Mouse (Mus musculus) splenic B cell, adult 2 months (primary cell): ENCODE results near the gene Lypd8.

Experiments used
- DNase-seq: peaks from one replicate; pipeline ENCODE4 v3.0.0-alpha.2; 2011; ENCODE audit warnings: low read depth, low spot score
- H3K27me3 ChIP-seq: 2 replicates; pipeline ENCODE4 v1.6.1; 2012; ENCODE audit warnings: mild to moderate bottlenecking, low read length, moderate library complexity, mixed read lengths; ENCODE audit not compliant: control insufficient read depth, poor library complexity, insufficient read depth, severe bottlenecking
- H3K36me3 ChIP-seq: 2 replicates; pipeline ENCODE4 v1.6.1; 2012; ENCODE audit warnings: mild to moderate bottlenecking, low read length, moderate library complexity, mixed read lengths; ENCODE audit not compliant: control insufficient read depth, poor library complexity, insufficient read depth, severe bottlenecking

Gene Lypd8

GRCm38 (mm10) chr11:58378763-58379278 lies at the start of gene Lypd8:
Lypd8 (plus strand) TSS chr11:58379043.
- DNase-seq, result no peak
- no peaks in the 10 kb centered on the region for H3K27me3 ChIP-seq
- no peaks in the 10 kb centered on the region for H3K36me3 ChIP-seq

DNA sequence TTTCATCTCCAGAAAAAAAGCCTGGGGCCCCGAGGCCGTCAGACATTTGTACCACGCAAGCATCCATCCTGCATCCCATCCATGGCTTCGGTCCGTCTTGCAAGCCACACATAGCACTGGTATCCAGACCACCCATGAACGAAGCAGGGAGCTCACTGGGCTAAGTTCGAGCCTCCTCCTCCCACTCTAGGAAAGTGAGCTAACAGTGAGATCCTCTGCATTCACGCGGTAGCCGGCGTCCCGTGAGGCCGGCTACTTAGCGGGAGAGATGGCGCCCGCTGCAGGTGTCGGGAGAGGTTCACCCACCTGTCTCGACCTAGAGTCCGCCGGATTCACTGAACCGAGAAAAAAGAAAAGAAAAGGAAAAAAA lies 49.0 kb upstream of the Lypd8 start:
- DNase-seq, result no peak
- H3K27me3 ChIP-seq, result no peaks in the 10 kb centered on the region
- H3K36me3 ChIP-seq, result no peaks in the 10 kb centered on the region

GRCm38 (mm10) chr11:58330276-58331148 lies 48.3 kb upstream of the Lypd8 start, which contains the start of the genes Zfp672 and Sh3bp5l:
Zfp672 (minus strand) TSS chr11:58330339.
Sh3bp5l (plus strand) TSS chr11:58330724.
- Histone ChIP-seq H3K36me3 (no peaks in the 10 kb centered on the region), H3K27me3 (no peaks in the 10 kb centered on the region)
- peak; percentile 94 for DNase-seq

DNA sequence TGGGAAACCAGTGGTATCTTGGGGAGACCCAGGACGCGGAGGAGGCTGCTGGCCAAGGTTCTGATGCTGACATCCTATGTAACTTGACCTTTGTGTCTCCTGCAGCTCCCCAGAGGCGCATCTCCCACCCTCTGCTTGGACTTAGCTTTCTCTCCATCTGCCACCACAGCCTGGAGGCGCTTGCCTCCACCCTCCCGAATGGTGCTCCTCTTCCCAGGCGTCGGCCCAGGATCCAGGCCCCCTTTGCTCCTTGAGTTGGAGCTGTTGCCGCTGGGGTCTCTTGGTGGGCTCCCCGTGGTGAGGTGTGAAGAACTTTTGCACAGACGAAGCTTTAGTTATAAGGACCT lies 47.7 kb upstream of the Lypd8 start:
- Histone ChIP-seq H3K36me3 (no peaks in the 10 kb centered on the region), H3K27me3 (no peaks in the 10 kb centered on the region)
- DNase-seq, result no peak

DNA sequence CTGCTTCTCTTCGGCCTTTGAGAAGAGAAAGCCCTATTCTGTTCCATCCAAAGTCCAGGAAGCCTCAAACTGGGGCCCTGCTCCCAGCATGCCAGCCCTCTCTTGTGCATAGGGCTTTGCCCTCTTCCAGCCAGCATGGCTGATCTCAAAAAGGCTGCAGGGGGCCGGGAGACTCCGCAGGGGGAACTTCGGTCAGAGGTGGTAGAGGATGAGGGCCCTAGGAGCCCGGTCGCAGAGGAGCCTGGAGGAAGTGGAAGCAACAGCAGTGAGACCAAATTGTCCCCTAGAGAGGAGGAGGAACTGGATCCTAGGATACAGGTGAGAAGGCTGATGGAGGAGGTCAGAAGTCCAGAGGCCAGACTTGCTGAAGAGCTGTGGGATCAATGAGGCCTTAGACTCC lies 47.3 kb upstream of the Lypd8 start:
- DNase-seq, result no peak
- no peaks in the 10 kb centered on the region for H3K36me3 ChIP-seq
- no peaks in the 10 kb centered on the region for H3K27me3 ChIP-seq

DNA sequence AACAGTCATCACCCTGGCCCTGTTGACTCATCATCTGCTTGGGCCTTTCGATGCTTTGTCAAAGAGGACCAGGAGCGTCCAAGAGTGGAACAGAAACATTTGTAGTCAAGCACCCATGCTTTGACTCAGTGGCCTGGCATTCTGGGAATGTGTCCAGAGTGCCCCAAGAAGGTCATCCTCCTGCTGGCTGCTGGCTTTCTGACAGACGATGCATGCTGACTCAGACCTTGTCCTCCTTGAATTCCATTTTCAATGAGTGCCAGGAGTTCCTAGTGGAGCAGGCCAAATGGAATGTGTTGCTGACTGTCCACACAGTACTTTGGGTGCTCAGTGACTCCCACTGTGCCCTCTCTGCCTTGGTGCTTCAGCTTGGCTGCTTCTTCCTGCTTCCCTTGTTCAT lies 44.1 kb upstream of the Lypd8 start:
- DNase-seq, result no peak
- peaks cover 6% of the 10 kb centered on the region for H3K36me3 ChIP-seq
- H3K27me3 ChIP-seq, result no peaks in the 10 kb centered on the region

DNA sequence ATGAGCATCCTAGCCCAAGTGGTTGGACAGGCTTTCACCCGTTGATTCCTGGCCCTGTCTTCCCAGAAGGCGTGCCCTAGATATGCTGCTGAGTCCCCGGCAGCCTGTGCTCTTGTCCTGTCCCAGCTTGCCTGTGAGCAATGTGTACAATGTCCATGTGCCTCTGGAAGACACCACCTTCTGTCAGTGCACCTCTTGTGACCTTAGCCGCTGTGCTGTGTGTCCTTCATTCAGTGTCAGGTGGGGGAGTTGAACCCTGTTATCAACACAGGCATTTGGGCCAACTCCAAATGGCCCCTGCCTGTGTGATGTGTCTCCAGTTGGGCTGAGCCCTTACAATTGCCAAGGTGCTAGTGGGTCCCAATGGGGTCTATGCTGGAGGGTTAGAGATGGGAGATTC lies 32.1 kb upstream of the Lypd8 start:
- H3K36me3 ChIP-seq, result peaks cover 3% of the 10 kb centered on the region
- DNase-seq, result no peak
- H3K27me3 ChIP-seq, result no peaks in the 10 kb centered on the region

DNA sequence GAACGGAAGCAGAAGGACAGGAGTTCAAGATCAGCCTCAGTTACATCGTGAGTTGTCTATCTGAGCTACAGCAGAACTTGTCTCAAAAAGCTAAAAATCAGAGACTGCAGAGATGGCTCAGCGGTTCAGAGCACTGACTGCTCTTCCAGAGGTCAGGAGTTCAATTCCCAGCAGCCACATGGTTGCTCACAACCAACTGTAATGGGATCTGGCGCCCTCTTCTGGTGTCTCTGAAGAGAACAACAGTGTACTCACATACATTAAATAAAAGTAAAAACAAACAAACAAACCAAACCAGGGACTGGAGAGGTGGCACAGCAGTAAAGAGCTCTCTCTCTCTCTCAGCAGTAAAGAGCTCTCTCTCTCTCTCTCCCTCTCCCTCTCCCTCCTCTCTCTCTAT lies 28.2 kb upstream of the Lypd8 start:
- H3K36me3 ChIP-seq, result peaks cover 2% of the 10 kb centered on the region
- no peaks in the 10 kb centered on the region for H3K27me3 ChIP-seq
- peak; percentile 35 for DNase-seq

DNA sequence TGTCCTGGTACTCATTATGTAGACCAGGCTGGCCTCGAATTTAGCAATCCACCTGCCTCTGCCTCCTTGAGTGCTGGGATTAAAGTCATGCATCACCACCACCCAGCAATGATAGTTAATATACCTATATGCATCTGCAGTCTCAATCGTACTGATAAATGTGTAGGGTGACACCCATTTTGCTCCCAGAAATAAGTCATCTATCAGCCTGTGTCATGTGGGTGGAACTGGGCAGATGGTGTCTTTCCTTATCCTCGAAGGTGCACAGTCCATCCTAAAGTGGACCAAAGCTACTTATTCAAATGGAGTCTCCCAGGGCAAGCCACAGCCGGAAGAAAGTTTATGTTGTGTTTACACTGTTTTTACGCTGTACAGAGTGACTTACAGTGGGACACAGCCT lies 27.7 kb upstream of the Lypd8 start:
- no peaks in the 10 kb centered on the region for H3K27me3 ChIP-seq
- DNase-seq, result no peak
- H3K36me3 ChIP-seq, result 0 out of 2 replicates have a peak, but pooled peaks cover 1% of the 10 kb centered on the region

GRCm38 (mm10) chr11:58352681-58353548 lies 25.9 kb upstream of the Lypd8 start:
- peak; percentile 13 for DNase-seq

GRCm38 (mm10) chr11:58353709-58354108 lies 25.1 kb upstream of the Lypd8 start:
- H3K36me3 ChIP-seq, result 0 out of 2 replicates have a peak, but pooled peaks cover 1% of the 10 kb centered on the region
- no peak for DNase-seq
- H3K27me3 ChIP-seq, result no peaks in the 10 kb centered on the region

More at GRCm38 (mm10) chr11:58352681-58353548, 25.9 kb upstream of the Lypd8 start:
- 0 out of 2 replicates have a peak, but pooled peaks cover 1% of the 10 kb centered on the region for H3K36me3 ChIP-seq
- H3K27me3 ChIP-seq, result no peaks in the 10 kb centered on the region

- Histone ChIP-seq H3K36me3 (no peaks in the 10 kb centered on the region), H3K27me3 (no peaks in the 10 kb centered on the region)
- DNase-seq, result no peak
These were observed 24.4 kb upstream of the Lypd8 start for GRCm38 (mm10) chr11:58354476-58354875.

GRCm38 (mm10) chr11:58354927-58355326 lies 23.9 kb upstream of the Lypd8 start:
- Histone ChIP-seq H3K36me3 (no peaks in the 10 kb centered on the region), H3K27me3 (no peaks in the 10 kb centered on the region)
- DNase-seq, result no peak

DNA sequence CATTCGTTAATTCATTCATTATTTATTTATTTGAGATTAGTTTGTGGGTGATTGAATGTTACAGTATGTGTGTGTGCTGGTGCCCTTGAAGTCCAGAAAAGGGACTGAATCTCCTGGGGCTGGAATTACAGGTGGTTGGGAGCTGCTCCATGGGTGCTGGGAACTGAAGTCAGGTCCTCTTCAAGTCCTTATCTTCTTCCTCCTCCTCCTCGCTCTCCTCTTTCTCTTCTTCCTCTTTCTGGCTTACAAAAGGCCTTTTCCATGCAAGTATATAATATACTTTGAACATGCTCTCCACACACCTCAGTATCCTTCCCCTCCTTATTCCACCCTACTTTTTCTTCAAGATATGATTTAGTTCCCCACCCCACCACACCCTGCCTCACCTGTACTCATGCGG lies 21.8 kb upstream of the Lypd8 start:
- Histone ChIP-seq H3K36me3 (no peaks in the 10 kb centered on the region), H3K27me3 (no peaks in the 10 kb centered on the region)
- DNase-seq, result no peak
